Mouse (Mus musculus) heart, adult 8-10 months (tissue): ENCODE results near the gene Tcf7. TPM values are rescaled to one million over a fixed set of nuclear protein-coding genes. Genes with fewer than 3 reads are reported as not detected.

Source experiments
- DNase-seq: peaks from one replicate; pipeline ENCODE4 v3.0.0; 2022; ENCODE audit warnings: low spot score
- total RNA-seq, 4 experiments: library from RNA; stranded (reverse); gene quantifications; 2 replicates each; pipeline ENCODE4 v1.2.4; 2022

Gene Tcf7
- total RNA-seq, 4 experiments from 2014 or later = 0.44 to 1.0 (median 0.83) TPM

- DNase-seq = peak; percentile 32
Observed at GRCm38 (mm10) chr11:52283596-52284571, 1.1 kb upstream of the Tcf7 start.

DNA sequence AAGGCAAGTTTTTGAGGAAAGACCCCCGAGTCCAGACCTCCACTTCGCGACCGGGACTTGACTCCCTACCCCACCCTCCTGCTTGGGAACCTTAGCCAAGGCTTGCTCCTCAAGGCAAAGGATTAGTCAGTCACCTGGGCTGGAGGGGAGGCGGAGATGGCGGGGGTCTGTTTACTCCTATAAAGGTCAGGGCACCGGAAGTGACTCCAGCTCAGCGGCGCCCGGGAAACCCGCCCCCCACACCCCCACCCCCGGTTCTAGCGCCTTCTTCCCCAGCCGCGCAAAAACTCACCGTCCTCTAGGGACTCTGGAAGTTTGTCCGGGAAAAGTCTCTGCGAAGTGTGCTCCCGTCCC is 417 bp downstream of the Tcf7 start:
- DNase-seq = no peak

DNA sequence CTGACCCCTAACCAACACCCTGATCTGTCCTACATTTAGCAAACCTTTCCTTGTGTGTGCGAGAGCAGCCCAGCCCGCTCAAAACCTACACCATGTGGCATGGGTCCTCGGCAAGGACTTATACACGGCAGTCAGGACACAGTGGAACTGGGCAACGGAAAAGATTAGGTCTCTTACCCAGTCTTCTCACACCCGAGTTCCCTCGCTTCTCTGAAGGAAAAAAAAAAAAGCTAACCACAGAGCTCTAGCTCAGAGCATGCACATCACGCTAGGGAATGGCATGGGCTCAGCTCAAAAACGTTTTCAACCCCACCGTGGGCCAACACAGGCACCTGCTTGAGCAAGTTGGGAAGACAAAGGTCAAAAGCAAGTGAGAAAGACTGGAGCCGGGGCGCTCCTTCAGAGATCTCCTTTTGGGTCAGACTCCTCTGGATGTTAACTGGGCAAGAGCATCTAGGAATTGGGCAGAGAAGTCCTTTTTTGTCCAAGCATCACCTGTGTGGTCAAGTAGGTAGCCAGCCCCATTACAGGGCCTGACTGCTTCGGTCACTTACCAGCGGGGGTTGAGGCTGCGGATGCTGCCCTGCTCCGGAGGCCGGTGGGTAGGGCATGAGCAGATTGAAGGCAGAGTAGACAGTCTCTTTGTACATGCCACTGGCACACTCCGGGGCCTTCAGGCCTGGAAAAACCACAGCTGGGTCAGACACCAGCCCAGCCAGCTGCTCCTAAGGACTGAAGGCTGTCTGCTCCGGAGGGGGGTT is 1.1 kb downstream of the Tcf7 start:
- DNase-seq = no peak

- no peak for DNase-seq
Observed at GRCm38 (mm10) chr11:52280566-52281455, 2.0 kb downstream of the Tcf7 start.

DNA sequence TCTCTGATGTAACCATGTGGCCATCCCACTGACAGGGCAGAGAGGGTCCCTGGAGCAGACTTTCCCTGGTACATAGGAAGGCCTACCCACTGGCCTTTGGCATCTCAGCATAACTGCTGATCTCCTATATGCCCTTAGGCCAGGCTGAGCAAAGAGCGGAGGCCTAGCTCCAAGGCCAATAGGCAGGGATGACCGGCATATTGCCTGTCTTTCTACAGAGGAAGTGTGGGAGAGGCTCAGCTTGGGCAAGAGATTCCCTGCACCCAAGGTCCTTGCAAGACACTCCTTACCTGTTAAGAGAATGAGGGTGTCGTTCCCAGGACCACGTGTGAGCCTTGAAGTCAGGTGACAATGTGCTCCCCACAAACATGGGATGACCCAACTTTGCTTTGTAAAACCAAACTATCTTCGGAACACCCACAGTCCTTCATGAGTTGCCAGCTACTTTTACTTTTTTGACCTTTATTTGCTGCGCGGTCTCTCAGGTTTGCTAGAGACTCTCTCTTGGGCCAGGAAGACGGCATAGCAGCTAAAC is 3.1 kb downstream of the Tcf7 start:
- no peak for DNase-seq

DNA sequence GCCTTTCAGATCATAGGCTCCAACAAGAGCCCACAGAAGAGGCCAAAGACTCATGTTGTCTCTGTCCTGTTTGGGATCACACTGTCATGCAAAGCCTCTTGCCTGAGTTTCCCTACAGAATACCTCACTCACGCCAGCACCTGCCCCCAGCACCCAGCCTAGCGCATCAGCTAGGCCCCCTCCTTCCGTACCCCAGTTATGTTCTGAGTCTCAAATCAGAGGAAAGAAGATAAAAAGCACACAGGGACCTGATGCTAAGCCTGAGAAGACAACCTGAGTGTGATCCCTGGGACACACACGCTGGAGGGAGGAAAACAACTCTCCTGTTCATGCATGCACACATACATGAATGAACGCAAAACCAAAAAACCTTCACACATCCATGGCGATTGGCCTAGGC is 3.8 kb downstream of the Tcf7 start:
- no peak for DNase-seq

DNA sequence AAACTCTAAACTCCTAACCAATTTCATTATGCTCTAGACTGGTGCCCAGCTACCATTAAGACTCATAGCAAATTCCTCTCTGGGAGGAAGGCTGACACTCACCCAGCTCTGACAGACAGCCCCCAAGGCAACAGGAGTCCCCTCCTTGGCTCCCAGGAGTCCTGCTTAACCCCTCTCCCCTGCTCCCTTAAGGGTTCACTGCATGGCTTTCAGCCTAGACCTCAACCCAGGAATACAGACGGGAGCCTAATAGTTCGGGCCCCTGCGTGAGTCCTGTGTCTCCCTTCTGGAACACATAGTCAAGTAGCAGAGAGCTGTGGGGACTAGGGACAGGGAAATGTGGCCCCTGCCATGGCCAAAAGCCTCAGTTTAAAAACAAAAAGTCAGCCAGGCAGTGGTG is 4.7 kb downstream of the Tcf7 start:
- no peak for DNase-seq

DNA sequence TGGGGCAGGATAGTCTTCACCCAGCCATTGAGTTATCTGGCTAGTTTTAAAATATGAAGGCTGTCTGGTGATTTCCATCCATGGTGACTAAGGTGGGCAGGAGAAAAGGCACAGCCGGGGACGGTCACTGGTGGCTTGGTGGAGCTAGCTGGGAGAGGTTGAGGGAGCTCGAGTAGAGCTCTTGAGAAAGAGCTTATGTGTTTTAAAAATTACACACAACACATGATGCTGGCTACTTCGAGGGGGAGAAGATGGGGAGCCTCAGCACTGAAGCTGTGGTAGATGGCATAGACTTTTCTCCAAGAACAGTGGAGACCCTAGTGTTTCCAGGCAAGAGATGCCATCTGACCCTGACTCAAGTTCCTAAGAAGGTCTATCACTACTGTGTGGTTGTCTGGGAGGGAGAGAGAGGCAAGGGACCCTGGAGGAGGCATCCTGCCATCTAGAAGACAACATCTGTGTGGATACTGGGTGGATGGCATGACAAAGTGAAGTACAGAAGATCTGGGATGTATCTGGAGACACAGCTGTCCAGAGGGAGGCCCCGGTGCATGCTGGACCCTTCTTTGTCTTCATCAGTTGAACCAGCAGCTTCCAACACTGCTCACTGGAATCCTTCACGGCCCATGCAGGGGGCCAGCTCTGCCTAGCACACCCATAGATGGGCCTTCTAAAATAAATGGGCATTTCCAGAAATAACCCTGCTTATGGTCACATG is 5.2 kb downstream of the Tcf7 start:
- DNase-seq = no peak

GRCm38 (mm10) chr11:52276961-52277391 is 5.8 kb downstream of the Tcf7 start:
- DNase-seq = no peak

DNA sequence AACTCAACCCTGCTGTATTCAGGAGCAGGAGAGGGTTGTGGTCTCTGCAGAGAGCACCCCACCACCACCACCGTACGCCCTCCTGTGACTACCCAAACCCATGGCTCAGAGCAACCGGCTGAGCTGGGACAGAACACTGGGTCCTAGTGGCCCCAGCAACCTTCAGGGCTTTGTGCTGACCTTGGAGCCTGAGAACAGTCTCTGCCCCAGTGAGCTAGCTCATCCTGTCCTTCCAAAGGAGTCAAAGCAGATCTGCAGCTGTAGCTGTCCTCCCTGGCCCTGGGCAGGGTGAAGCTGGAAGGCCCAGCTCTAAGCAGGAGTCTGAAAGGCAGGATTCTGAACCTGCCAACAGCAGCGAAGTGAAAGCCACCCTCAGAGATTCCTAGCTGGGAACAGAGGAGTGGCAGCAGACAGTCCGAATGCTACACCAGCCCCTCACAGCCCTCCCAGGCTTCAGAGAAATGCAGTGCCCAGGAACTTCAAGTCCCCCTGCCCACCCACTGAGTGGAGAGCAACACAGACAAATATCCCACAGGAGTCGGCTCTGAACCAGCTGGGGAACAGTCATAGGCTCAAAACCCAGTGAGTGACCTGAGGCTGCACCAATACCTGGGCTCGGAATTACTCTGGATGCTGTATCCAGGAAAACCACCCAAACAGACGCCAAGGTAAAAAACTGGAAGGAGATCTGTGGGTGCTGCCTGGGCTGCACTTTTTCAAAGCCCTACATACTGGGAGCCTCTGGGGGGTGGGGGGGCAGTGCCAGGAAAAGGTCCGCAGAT is 6.8 kb downstream of the Tcf7 start:
- no peak for DNase-seq

GRCm38 (mm10) chr11:52275366-52275765 is 7.4 kb downstream of the Tcf7 start:
- no peak for DNase-seq

- no peak for DNase-seq
Observed at GRCm38 (mm10) chr11:52274456-52275112, 8.2 kb downstream of the Tcf7 start.

- no peak for DNase-seq
Observed at GRCm38 (mm10) chr11:52273942-52274330, 8.9 kb downstream of the Tcf7 start.

- no peak for DNase-seq
Observed at GRCm38 (mm10) chr11:52273183-52273941, 9.5 kb downstream of the Tcf7 start.

- DNase-seq = no peak
Observed at GRCm38 (mm10) chr11:52272619-52273018, 10.2 kb downstream of the Tcf7 start.

- no peak for DNase-seq
Observed at GRCm38 (mm10) chr11:52271765-52272495, 10.9 kb downstream of the Tcf7 start.

DNA sequence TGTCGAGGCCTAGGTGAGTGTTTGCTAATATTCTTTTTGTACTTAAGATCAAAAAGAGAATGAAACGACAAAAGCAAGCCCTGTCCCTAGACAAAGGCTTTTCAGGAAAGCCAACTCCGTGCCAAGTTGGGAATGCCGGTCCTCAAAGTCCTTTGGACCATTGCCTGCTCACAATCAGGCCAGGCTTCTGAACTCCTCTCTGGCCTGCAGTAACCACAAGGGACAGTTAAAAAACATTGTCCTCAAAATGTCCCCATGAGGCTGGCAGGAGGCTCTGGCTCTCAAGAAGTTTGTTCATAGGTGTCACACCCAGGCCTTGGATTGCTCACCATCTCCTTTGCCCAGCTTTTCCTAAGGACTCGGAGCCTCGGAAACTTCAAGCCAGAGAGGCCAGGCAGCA is 13.0 kb downstream of the Tcf7 start:
- no peak for DNase-seq
